Mouse (Mus musculus) heart, adult 2 months (tissue): ENCODE measurements around the gene Bzw1.

ENCODE experiments used
- CTCF ChIP-seq: fragments of 200-600 bp; IDR thresholded peaks from 2 replicates; pipeline ENCODE4 v1.8.1; 2022; ENCODE audit warnings: antibody characterized with exemption, mild to moderate bottlenecking, moderate library complexity
- POLR2A ChIP-seq: fragments of 200-500 bp; IDR thresholded peaks from 2 replicates; pipeline ENCODE4 v1.6.1; 2011; ENCODE audit warnings: mild to moderate bottlenecking, low read depth, low read length, control low read depth; ENCODE audit not compliant: insufficient read depth

GRCm38 (mm10) chr1:58410776-58411175, 18.1 kb downstream of the Bzw1 start:
- TF ChIP-seq POLR2A (no peak), CTCF (no peak)
